Mouse (Mus musculus) embryo, embryonic 10 days (tissue): Measurements from ENCODE around the gene Dzip1.

Source experiments
- DNase-seq: peaks from one replicate; pipeline ENCODE4 v3.0.0-alpha.2; 2015; ENCODE audit warnings: low spot score

Gene Dzip1

GRCm38 (mm10) chr14:118924673-118925615 lies at the start of gene Dzip1:
Gene Dzip1 (minus strand): TSS chr14:118925460.
- DNase-seq = peak; percentile 84

GRCm38 (mm10) chr14:118972268-118972667 lies 47.0 kb upstream of the Dzip1 start:
- DNase-seq = no peak

GRCm38 (mm10) chr14:118967646-118968045 lies 42.4 kb upstream of the Dzip1 start:
- DNase-seq = no peak

- DNase-seq = no peak
These were observed 40.2 kb upstream of the Dzip1 start for GRCm38 (mm10) chr14:118965356-118966000.

- DNase-seq = no peak
These were observed 32.8 kb upstream of the Dzip1 start for GRCm38 (mm10) chr14:118958010-118958409.

GRCm38 (mm10) chr14:118951912-118952583 lies 26.8 kb upstream of the Dzip1 start:
- DNase-seq = no peak

- DNase-seq = no peak
These were observed 23.6 kb upstream of the Dzip1 start for GRCm38 (mm10) chr14:118948841-118949240.

GRCm38 (mm10) chr14:118944702-118945101 lies 19.4 kb upstream of the Dzip1 start:
- DNase-seq = no peak

GRCm38 (mm10) chr14:118942076-118942475 lies 16.8 kb upstream of the Dzip1 start:
- DNase-seq = no peak

- DNase-seq = no peak
These were observed 15.7 kb upstream of the Dzip1 start for GRCm38 (mm10) chr14:118940796-118941495.

GRCm38 (mm10) chr14:118938551-118938950 lies 13.3 kb upstream of the Dzip1 start:
- DNase-seq = peak; percentile 41

GRCm38 (mm10) chr14:118937533-118938492 lies 12.6 kb upstream of the Dzip1 start, which contains the start of gene Dnajc3:
Gene Dnajc3 (plus strand): TSS chr14:118937976.
- peak; percentile 97 for DNase-seq

GRCm38 (mm10) chr14:118936952-118937351 lies 11.7 kb upstream of the Dzip1 start:
- DNase-seq = no peak

GRCm38 (mm10) chr14:118936236-118936635 lies 11.0 kb upstream of the Dzip1 start:
- DNase-seq = no peak

- DNase-seq = no peak
These were observed 9.4 kb upstream of the Dzip1 start for GRCm38 (mm10) chr14:118934686-118935085.

- DNase-seq = no peak
These were observed 7.7 kb upstream of the Dzip1 start for GRCm38 (mm10) chr14:118932956-118933355.

GRCm38 (mm10) chr14:118931181-118931580 lies 5.9 kb upstream of the Dzip1 start:
- no peak for DNase-seq

GRCm38 (mm10) chr14:118930777-118931176 lies 5.5 kb upstream of the Dzip1 start:
- no peak for DNase-seq

- DNase-seq = no peak
These were observed 4.5 kb upstream of the Dzip1 start for GRCm38 (mm10) chr14:118929779-118930178.

- DNase-seq = no peak
These were observed 3.3 kb upstream of the Dzip1 start for GRCm38 (mm10) chr14:118928565-118928964.
